Mouse (Mus musculus) CD4-positive naive resting alpha-beta T cell, adult 76 days (primary cell): Measurements from ENCODE around the gene Med31. TPM values are rescaled to one million over a fixed set of nuclear protein-coding genes. Genes with fewer than 3 reads are reported as not detected.

Source experiments
- total RNA-seq: library from RNA; stranded (reverse); gene quantifications from one replicate; pipeline ENCODE4 v1.2.4, GENCODE M21; 2023

Gene Med31
- 19.5 TPM for total RNA-seq

GRCm38 (mm10) chr11:72215410-72215797 is at the start of gene Med31:
Gene Med31 (minus strand): TSS chr11:72215592.

GRCm38 (mm10) chr11:72207204-72207833 is 8.1 kb downstream of the Med31 start, which contains the start of the genes 4933427D14Rik and Txndc17:
Gene 4933427D14Rik (minus strand): TSS chr11:72207459.
Gene Txndc17 (plus strand): TSS chr11:72207547.

DNA sequence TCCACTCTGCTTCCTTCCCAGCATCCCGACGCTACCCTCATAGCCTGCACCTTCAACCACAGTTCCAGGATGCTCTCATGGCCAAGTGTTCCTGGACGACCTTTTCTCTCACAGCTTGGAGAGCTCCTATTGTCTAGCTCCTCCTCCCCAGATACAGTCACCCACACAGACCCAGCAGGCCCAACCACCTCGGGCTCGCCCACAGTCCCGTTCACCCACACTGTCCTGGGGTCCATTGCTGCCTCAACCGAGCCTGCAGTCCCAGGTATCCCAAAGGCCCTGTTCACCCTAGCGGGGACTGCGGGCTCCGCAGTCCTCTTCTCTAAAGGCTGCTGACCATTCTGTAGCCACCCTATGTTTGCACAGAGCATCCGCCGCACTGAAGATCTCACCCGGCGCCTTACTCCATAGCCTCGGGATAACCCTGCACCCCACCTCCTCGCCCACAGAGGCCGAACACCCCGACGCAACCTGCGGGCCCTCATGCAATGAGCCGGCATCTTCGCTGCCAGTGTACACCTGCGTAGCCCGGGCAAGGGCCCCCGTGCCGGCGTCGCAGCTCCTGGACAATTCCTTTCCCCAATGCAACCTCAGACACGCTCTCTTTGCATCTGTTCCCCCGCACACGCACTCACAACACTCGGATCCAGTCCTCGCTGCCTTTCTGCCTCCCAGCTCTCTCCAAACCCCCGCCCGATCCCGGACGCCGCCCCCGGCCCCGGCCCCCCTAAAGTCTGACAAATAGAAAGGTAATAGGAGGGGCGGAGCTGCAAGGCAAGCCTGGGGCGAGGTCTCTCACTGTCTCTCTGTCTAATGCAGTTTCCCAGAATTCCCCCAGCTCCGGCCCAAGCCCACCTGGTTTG is 8.8 kb downstream of the Med31 start, which contains the start of gene Gm43951:
Gm43951 (minus strand) TSS at position 500 of the 863 bp plus-strand sequence.

Other genes with a start within 250 kb of the Med31 start
- gene Aipl1, start 178.1 kb downstream of the Med31 start, total RNA-seq = not detected
- gene Pimreg, start 173.6 kb downstream of the Med31 start, total RNA-seq = 0.50 TPM
- 0.15 TPM for gene Pitpnm3, start 79.8 kb downstream of the Med31 start, total RNA-seq
- 0.70 TPM for gene Gm43951, start 8.8 kb downstream of the Med31 start, total RNA-seq
- 11.8 TPM for gene 4933427D14Rik, start 8.1 kb downstream of the Med31 start, total RNA-seq
- 23.4 TPM for gene Txndc17, start 8.0 kb downstream of the Med31 start, total RNA-seq
- gene Slc13a5, start 51.6 kb upstream of the Med31 start, total RNA-seq = not detected
- 31.4 TPM for gene Xaf1, start 86.0 kb upstream of the Med31 start, total RNA-seq
- not detected for gene Fbxo39, start 98.9 kb upstream of the Med31 start, total RNA-seq
- not detected for gene Tekt1, start 146.8 kb upstream of the Med31 start, total RNA-seq
- not detected for gene Smtnl2, start 196.1 kb upstream of the Med31 start, total RNA-seq
- gene Ggt6, start 219.9 kb upstream of the Med31 start, total RNA-seq = not detected
- gene Mybbp1a, start 225.8 kb upstream of the Med31 start, total RNA-seq = 161 TPM